Mouse (Mus musculus) forebrain, embryonic 13.5 days (tissue): ENCODE measurements around the gene Gzmk. TPM values are rescaled to one million over a fixed set of nuclear protein-coding genes. Genes with fewer than 3 reads are reported as not detected.

Source experiments
- ATAC-seq: fragments of 200-750 bp; cut with Nextera tagmentation; 2 replicates; pipeline ENCODE4 v1.8.0; 2017
- H3K27ac ChIP-seq: fragments of 300-500 bp; sonication (generic); 2 replicates; pipeline ENCODE4 v1.5.1; 2015; ENCODE audit warnings: inconsistent platforms, mild to moderate bottlenecking, moderate library complexity
- H3K27me3 ChIP-seq: fragments of 300-500 bp; sonication (generic); 2 replicates; pipeline ENCODE4 v1.6.1; 2015; ENCODE audit warnings: mild to moderate bottlenecking, inconsistent platforms
- H3K36me3 ChIP-seq: fragments of 300-500 bp; sonication (generic); 2 replicates; pipeline ENCODE4 v1.6.1; 2015; ENCODE audit warnings: mild to moderate bottlenecking, inconsistent platforms; ENCODE audit not compliant: poor library complexity, severe bottlenecking
- H3K4me1 ChIP-seq: fragments of 300-500 bp; sonication (generic); 2 replicates; pipeline ENCODE4 v1.6.1; 2015; ENCODE audit warnings: inconsistent platforms
- H3K4me2 ChIP-seq: fragments of 300-500 bp; sonication (generic); 2 replicates; pipeline ENCODE4 v1.6.1; 2015; ENCODE audit warnings: inconsistent platforms, mild to moderate bottlenecking, moderate library complexity
- H3K4me3 ChIP-seq: fragments of 300-500 bp; sonication (generic); 2 replicates; pipeline ENCODE4 v1.5.1; 2015; ENCODE audit warnings: mild to moderate bottlenecking, inconsistent platforms
- H3K9ac ChIP-seq: fragments of 300-500 bp; sonication (generic); 2 replicates; pipeline ENCODE4 v1.6.1; 2015; ENCODE audit warnings: mild to moderate bottlenecking, inconsistent platforms
- H3K9me3 ChIP-seq: fragments of 300-500 bp; sonication (generic); replicated peaks from 2 replicates; pipeline ENCODE4 v1.6.1; 2016; ENCODE audit warnings: inconsistent platforms
- WGBS: fragments of 180-500 bp; shearing (Covaris S2); methylation state at CpG from one replicate; pipeline ENCODE4 v1.1.7; 2015; 5-methylcytosine and 5-hydroxymethylcytosine counted together
- polyA plus RNA-seq: library from polyadenylated mRNA; unstranded; fragments of >200 nt; fragmentation: Nextera tagmentation; extraction: Ambion mirVana; gene quantifications from 2 replicates; pipeline ENCODE4 v1.2.1, GENCODE M21; 2015

Gzmk gene
- polyA plus RNA-seq, 1 experiment from 2014 or later: not detected

DNA sequence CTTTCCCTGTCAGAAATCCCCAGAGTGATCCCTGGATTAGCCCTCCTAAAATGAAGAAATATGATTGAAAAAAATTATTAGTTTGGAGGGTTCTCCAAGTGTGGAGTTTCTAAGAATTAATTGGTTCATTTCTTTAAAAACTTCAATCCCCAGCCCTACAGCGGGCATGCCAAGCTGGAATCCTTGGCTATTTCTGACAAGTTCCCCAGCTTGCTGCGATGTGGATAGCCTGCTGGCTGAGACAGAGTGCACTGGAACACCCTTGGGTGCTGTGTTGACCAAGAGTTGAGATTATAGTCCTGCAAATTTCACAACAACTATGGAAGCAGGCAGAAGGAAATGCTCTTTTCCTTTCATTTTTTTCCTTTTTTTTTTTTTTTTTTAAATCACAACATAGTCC is 24.1 kb downstream of the Gzmk start:
- no peaks in the 10 kb centered on the region for H3K36me3 ChIP-seq
- no peaks in the 10 kb centered on the region for H3K4me1 ChIP-seq
- H3K9me3 ChIP-seq: no peaks in the 10 kb centered on the region
- no peaks in the 10 kb centered on the region for H3K27me3 ChIP-seq
- no peak overlapping the region for H3K4me2 ChIP-seq
- H3K9ac ChIP-seq: no peak overlapping the region
- no peak for ATAC-seq
- H3K27ac ChIP-seq: no peak overlapping the region
- no peak overlapping the region for H3K4me3 ChIP-seq
- 89% methylated on average over 2 of the region's 2 CpGs for WGBS

DNA sequence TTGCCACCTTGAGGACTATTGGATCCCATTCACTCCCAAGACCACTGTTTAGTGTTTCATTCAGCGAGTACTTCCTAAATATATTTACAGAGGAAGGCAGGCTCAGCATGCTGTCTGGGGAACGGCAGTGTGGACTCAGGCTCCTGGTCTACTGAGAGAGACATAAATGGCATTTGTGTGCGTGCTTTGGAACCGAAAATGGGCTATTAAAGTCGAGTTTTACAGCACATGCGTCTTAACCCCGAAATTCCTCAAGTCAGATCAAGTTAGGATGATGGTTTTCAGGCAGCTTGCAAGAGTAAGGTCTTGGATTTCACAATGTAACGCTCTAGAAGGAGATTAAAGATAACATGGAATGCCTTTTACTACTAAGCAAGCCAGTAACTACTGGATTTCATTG is 25.0 kb downstream of the Gzmk start:
- H3K9me3 ChIP-seq: no peaks in the 10 kb centered on the region
- H3K9ac ChIP-seq: no peak overlapping the region
- H3K27me3 ChIP-seq: no peaks in the 10 kb centered on the region
- H3K27ac ChIP-seq: no peak overlapping the region
- no peak for ATAC-seq
- H3K4me2 ChIP-seq: no peak overlapping the region
- H3K36me3 ChIP-seq: no peaks in the 10 kb centered on the region
- H3K4me3 ChIP-seq: no peak overlapping the region
- no peaks in the 10 kb centered on the region for H3K4me1 ChIP-seq
- WGBS: 84% methylated on average over 8 of the region's 8 CpGs

DNA sequence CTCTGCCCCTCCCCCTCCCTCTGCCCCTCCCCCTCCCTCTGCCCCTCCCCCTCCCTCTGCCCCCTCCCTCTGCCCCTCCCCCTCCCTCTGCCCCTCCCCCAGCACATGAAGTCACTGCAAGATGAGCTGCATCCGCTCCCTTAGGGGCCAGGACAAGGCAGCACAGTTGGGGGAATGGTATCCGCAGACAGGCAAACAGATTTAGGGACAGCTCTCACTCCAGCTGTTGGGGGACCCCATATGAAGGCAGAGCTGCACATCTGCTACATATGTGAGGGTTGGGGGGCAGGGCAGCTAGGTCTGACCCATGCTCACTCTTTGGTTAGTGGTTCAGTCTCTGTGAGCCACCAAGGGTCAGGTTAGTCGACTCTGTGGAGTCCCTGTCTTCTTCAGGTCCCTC is 26.4 kb downstream of the Gzmk start:
- H3K4me1 ChIP-seq: no peaks in the 10 kb centered on the region
- H3K4me2 ChIP-seq: no peak overlapping the region
- 70% methylated on average over 3 of the region's 3 CpGs for WGBS
- H3K36me3 ChIP-seq: no peaks in the 10 kb centered on the region
- H3K9ac ChIP-seq: no peak overlapping the region
- no peak for ATAC-seq
- H3K4me3 ChIP-seq: no peak overlapping the region
- H3K27ac ChIP-seq: no peak overlapping the region
- H3K27me3 ChIP-seq: no peaks in the 10 kb centered on the region
- H3K9me3 ChIP-seq: no peaks in the 10 kb centered on the region

DNA sequence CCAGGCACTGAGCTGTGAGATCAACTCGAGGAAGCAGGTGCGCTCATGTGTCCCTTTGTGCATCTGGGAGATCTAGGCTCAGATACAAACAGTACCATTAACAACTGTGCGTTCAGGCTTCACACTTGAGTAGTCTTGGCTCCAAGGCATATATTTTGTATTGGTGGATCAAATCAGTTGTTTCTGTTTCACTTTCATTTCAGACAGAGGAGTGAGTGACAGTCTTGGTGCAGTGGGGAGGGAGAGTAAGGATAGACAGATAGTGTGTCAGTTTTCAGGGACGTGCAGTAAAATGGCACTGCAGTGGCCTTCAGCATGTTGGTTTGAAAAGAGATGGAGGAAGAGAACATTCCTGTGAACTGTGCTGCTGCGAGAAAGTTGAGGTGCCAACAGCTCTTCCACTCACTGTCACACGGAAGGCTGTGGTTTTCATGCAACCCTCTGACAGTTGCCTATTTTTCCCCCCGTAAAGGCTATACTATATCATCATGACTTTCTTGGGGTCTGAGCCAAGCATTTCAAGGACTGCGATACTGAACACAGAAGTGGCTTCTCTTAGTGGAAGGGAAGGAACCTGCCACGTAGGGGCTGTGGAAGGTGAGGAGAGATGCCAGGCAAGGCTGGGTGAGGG is 27.7 kb downstream of the Gzmk start:
- 86% methylated on average over 9 of the region's 9 CpGs for WGBS
- ATAC-seq: no peak
- Histone ChIP-seq H3K4me3 (no peak overlapping the region), H3K27me3 (no peaks in the 10 kb centered on the region), H3K4me1 (no peaks in the 10 kb centered on the region), H3K36me3 (no peaks in the 10 kb centered on the region), H3K9me3 (no peaks in the 10 kb centered on the region), H3K9ac (no peak overlapping the region), H3K27ac (no peak overlapping the region), H3K4me2 (no peak overlapping the region)

DNA sequence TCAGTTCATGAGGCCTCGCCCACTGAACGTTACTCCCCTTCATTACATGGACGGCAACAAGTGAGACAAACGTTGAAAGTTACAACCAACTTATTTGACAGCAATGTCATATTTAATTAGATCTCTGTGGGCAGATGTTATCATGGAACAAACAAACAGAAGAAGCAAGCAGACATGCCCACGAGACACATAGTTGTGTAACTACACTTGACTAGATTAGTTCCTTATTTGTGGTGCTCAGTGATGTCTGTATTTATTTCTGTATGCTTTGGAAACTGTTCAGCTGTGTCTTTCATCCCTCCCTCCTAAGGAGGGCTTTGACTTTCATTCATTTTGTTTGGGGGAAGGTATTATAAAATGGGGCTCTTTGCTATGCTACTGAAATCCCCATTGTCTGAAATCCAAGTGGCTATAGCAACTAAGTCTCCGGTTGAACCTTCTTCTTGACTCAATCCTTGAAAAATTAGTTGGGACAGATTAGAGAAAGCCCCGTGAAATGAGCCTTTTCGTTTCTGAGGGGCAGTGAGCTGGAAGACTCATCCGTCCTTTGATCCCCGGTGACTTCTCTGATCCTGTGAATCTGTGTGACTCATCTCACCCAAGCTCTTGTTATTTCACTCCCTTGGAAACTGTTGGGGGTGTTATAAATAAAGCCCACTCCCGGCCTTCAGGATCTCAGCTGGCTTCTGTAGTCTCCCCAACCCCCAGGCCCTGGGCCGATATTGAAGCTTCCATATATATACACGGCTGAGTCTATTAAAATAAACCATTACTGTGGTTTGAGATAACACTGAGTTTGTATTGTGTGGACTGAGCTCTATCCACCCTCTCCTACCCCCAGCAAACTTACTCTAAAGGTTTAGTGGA is 28.7 kb downstream of the Gzmk start:
- Histone ChIP-seq H3K27me3 (no peaks in the 10 kb centered on the region), H3K36me3 (no peaks in the 10 kb centered on the region), H3K27ac (no peak overlapping the region), H3K4me3 (no peak overlapping the region), H3K4me2 (no peak overlapping the region), H3K9ac (no peak overlapping the region), H3K9me3 (no peaks in the 10 kb centered on the region), H3K4me1 (no peaks in the 10 kb centered on the region)
- WGBS: 54% methylated on average over 13 of the region's 13 CpGs
- no peak for ATAC-seq

DNA sequence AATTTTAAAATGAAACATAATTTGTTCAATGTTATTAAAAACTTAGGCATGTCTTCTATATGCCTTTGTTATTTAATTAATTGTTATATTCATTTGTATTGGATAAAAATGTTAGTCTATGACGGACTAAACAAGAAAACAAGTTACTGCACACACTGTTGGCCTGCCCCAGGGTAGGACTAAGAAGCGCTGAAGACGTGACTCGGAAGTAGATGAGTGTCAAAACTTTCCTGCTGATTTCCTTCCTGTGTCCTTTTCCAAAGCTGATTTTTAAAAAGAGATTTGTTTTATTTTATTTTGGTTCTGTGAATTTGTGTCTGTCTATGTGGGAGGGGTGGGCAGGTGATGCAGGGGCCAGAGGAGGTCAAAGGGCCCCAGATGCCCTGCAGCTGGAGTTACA is 42.0 kb downstream of the Gzmk start:
- Histone ChIP-seq H3K27me3 (no peaks in the 10 kb centered on the region), H3K4me1 (no peaks in the 10 kb centered on the region), H3K27ac (no peak overlapping the region), H3K4me3 (no peak overlapping the region), H3K9me3 (0 out of 2 replicates have a peak, but pooled peaks cover 4% of the 10 kb centered on the region), H3K9ac (no peak overlapping the region), H3K36me3 (no peaks in the 10 kb centered on the region), H3K4me2 (no peak overlapping the region)
- ATAC-seq: no peak
- 91% methylated on average over 4 of the region's 4 CpGs for WGBS

DNA sequence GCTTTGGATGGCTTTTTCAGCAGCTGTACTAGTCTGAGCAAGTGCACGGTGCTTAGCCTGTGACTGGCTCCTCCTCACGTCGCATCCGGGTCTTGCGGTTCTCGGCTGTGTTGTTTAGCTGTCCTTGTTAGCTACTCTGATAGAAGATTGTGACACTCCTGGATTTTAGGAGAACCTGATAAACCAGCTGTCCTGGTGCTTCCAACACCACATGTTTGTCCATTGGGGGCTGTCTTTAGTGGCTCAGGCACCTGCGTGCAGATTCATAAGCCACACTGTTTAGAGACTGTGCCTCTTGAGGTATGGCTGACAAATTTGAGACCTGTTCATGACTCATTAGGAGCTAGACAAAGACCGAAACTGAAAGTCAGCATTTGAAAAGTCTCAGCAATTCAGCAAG is 42.4 kb downstream of the Gzmk start:
- Histone ChIP-seq H3K4me3 (no peak overlapping the region), H3K36me3 (no peaks in the 10 kb centered on the region), H3K27me3 (no peaks in the 10 kb centered on the region), H3K9me3 (0 out of 2 replicates have a peak, but pooled peaks cover 4% of the 10 kb centered on the region), H3K4me2 (no peak overlapping the region), H3K27ac (no peak overlapping the region), H3K9ac (no peak overlapping the region), H3K4me1 (no peaks in the 10 kb centered on the region)
- ATAC-seq: no peak
- WGBS: 93% methylated on average over 8 of the region's 8 CpGs

DNA sequence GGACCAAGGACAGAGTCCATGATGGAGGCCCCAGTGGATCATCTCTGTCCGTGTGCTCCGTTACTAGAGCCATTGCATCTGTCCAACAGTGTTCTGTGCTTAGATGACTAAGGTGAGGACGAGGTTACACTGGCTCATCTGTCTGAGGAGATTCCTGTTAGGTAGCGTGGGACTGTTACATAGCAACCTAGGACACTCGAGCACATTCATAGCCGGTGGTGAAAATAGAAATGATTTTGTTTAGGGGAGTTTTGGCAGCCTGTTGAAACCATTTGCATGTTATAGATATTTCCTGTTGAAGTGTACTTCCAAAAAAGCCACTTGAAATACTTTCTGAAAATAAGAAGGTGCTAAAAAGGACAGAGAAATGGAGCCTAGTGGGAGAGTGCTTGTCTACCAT is 51.5 kb downstream of the Gzmk start:
- Histone ChIP-seq H3K36me3 (no peaks in the 10 kb centered on the region), H3K9ac (no peak overlapping the region), H3K27me3 (no peaks in the 10 kb centered on the region), H3K4me2 (no peak overlapping the region), H3K4me3 (no peak overlapping the region), H3K4me1 (no peaks in the 10 kb centered on the region), H3K9me3 (no peaks in the 10 kb centered on the region), H3K27ac (no peak overlapping the region)
- 90% methylated on average over 6 of the region's 6 CpGs for WGBS
- no peak for ATAC-seq

DNA sequence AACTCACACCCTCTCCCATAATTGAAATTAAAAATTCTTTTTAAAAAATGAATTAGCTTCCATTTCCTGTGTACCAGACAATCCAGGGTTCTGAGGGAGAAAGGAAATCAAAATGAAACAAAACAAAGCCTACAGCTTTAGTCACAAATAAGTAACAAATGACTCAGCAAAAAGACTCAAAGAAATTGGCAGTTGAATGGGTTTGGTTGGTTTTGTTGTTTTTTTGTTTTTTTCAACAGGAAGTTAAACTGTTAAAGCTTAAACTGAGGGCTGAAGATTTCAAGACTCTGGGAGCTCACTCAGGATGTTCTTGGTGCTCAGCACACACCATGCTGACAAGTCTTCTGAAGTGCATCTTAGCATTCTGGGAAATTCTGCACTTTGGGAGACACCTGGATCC is 55.5 kb downstream of the Gzmk start:
- Histone ChIP-seq H3K9me3 (no peaks in the 10 kb centered on the region), H3K27ac (no peak overlapping the region), H3K4me1 (no peaks in the 10 kb centered on the region), H3K4me3 (no peak overlapping the region), H3K36me3 (no peaks in the 10 kb centered on the region), H3K4me2 (no peak overlapping the region), H3K9ac (no peak overlapping the region), H3K27me3 (no peaks in the 10 kb centered on the region)
- ATAC-seq: no peak

DNA sequence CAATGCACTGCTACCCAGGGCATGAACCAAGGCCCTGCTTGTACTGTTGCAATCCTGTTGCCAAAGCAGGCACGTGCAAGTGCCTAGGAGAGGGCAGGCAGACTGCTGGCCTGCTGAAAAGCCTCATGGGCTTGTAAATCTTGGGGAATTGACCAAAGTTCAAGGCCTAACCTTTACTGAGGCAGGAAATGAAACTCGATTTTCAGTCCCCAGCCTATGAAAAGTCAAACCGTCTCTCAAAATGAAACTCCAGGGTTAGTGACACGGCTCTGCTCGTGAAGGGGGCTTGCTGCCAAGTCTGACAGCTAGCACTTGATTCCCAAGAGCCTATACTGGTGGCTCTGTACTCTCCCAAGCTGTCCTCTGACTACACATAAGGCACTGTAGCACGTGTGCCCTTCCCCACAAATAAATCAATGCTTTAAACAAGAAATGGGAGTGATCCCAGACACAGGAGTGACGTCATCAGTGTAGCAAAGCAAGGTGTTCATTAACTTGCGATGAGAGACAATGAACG is 57.6 kb downstream of the Gzmk start:
- Histone ChIP-seq H3K27me3 (no peaks in the 10 kb centered on the region), H3K36me3 (no peaks in the 10 kb centered on the region), H3K9me3 (no peaks in the 10 kb centered on the region), H3K4me2 (no peak overlapping the region), H3K4me3 (no peak overlapping the region), H3K27ac (no peak overlapping the region), H3K9ac (no peak overlapping the region), H3K4me1 (no peaks in the 10 kb centered on the region)
- no peak for ATAC-seq
- 84% methylated on average over 9 of the region's 9 CpGs for WGBS

DNA sequence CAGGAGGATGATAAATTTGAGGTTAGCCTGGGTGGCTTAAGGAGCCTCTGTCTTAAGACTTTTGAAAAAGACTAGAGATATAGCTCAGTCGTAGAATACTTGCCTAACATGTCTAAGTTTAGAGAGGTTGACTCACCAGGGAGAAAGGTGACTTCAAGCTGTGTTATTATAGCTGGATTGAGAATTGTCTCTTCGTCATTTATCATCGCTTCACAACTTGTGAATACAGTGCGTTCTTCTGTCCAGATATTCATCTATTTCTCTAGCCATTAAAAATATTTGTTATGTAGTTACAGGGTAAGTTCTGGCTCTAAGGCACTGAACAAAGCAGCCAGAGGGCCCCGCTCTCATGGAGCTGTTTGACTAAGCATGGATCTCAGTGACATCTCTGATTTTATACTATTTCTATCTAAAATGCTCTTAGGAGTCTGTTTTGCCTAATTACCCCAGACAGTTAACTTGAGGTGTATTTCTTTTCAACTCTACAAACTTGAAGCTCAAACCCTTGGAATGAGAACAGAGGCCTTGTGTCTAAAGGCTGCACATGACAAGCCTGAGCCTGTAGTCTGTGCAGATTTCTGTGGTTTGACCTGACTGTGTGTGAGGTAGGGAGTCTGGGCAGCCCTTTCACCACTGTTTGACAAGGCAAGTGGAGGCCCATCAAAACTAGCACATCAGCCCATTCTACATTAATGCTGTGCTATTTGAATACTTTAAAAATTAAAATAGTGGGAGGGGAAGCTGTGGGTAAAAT is 61.3 kb downstream of the Gzmk start:
- H3K27me3 ChIP-seq: no peaks in the 10 kb centered on the region
- H3K36me3 ChIP-seq: no peaks in the 10 kb centered on the region
- no peak overlapping the region for H3K27ac ChIP-seq
- 93% methylated on average over 5 of the region's 5 CpGs for WGBS
- no peak overlapping the region for H3K9ac ChIP-seq
- H3K4me2 ChIP-seq: no peak overlapping the region
- no peaks in the 10 kb centered on the region for H3K9me3 ChIP-seq
- H3K4me3 ChIP-seq: no peak overlapping the region
- no peaks in the 10 kb centered on the region for H3K4me1 ChIP-seq
- ATAC-seq: no peak

DNA sequence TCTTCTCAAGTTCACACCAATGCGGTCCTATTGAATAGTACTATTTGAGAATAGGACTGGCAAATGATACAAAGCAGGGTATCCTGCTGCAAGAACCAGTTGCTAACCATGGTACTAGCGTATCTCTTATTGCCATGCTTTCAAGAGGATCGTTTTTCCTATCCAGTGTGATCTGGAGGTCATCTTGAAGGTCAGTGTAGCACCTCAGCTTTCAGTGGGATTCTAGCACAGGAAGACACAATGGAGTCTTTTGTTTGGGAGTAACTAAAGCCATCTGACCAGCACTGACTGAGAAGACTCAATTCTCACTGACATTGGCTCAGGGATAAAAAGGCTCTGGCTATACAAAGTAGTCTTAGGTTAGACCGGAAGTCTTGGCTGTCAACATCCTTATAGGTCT is 74.2 kb downstream of the Gzmk start:
- Histone ChIP-seq H3K4me3 (no peak overlapping the region), H3K9ac (no peak overlapping the region), H3K4me1 (no peaks in the 10 kb centered on the region), H3K36me3 (no peaks in the 10 kb centered on the region), H3K4me2 (no peak overlapping the region), H3K9me3 (no peaks in the 10 kb centered on the region), H3K27ac (no peak overlapping the region), H3K27me3 (no peaks in the 10 kb centered on the region)
- 87% methylated on average over 4 of the region's 4 CpGs for WGBS
- ATAC-seq: no peak
